Mouse (Mus musculus) midbrain, embryonic 14.5 days (tissue): ENCODE data around the gene Hpn. TPM values are rescaled to one million over a fixed set of nuclear protein-coding genes. Genes with fewer than 3 reads are reported as not detected.

Experiments used
- ATAC-seq: fragments of 200-750 bp; cut with Nextera tagmentation; 2 replicates; pipeline ENCODE4 v1.8.0; 2017; ENCODE audit warnings: moderate number of reproducible peaks, moderate library complexity; ENCODE audit not compliant: low FRiP score, low TSS enrichment
- DNase-seq: peaks from one replicate; pipeline ENCODE4 v3.0.0-alpha.2; 2015
- H3K27ac ChIP-seq: fragments of 300-500 bp; sonication (generic); replicated peaks from 2 replicates; pipeline ENCODE4 v1.5.1; 2014; ENCODE audit warnings: mild to moderate bottlenecking, low read depth, low read length, moderate library complexity
- H3K27me3 ChIP-seq: fragments of 300-500 bp; sonication (generic); 2 replicates; pipeline ENCODE4 v1.6.1; 2014; ENCODE audit warnings: low read length, control low read depth, mixed read lengths; ENCODE audit not compliant: control insufficient read depth, insufficient read depth
- H3K36me3 ChIP-seq: fragments of 300-500 bp; sonication (generic); 2 replicates; pipeline ENCODE4 v1.6.1; 2014; ENCODE audit warnings: low read length, control low read depth; ENCODE audit not compliant: control insufficient read depth, insufficient read depth
- H3K4me1 ChIP-seq: fragments of 300-500 bp; sonication (generic); 2 replicates; pipeline ENCODE4 v1.6.1; 2014; ENCODE audit warnings: mild to moderate bottlenecking, antibody characterized with exemption, low read length, control low read depth; ENCODE audit not compliant: control insufficient read depth, insufficient read depth
- H3K4me2 ChIP-seq: fragments of 300-500 bp; sonication (generic); 2 replicates; pipeline ENCODE4 v1.6.1; 2014; ENCODE audit warnings: mild to moderate bottlenecking, low read length, moderate library complexity
- H3K4me3 ChIP-seq: fragments of 300-500 bp; sonication (generic); replicated peaks from 2 replicates; pipeline ENCODE4 v1.5.1; 2014; ENCODE audit warnings: low read depth, low read length
- H3K9ac ChIP-seq: fragments of 300-500 bp; sonication (generic); replicated peaks from 2 replicates; pipeline ENCODE4 v1.6.1; 2014; ENCODE audit warnings: mild to moderate bottlenecking, low read length, moderate library complexity
- H3K9me3 ChIP-seq: fragments of 300-500 bp; sonication (generic); 2 replicates; pipeline ENCODE4 v1.6.1; 2016; ENCODE audit warnings: low read length, control low read depth, mixed read lengths; ENCODE audit not compliant: control insufficient read depth
- WGBS: fragments of 180-500 bp; shearing (Covaris S2); extraction: QIAGEN DNeasy Blood & Tissue Kit; methylation state at CpG from one replicate; pipeline ENCODE4 v1.1.7; 2014; 5-methylcytosine and 5-hydroxymethylcytosine counted together
- polyA plus RNA-seq: library from polyadenylated mRNA; unstranded; fragments of >200 nt; fragmentation: Nextera tagmentation; extraction: Ambion mirVana; gene quantifications from 2 replicates; pipeline ENCODE4 v1.2.1, GENCODE M21; 2014

The Hpn gene
- polyA plus RNA-seq, 1 experiment from 2014 or later: 0.26 TPM

- no peaks in the 10 kb centered on the region for H3K36me3 ChIP-seq
- H3K27me3 ChIP-seq: no peaks in the 10 kb centered on the region
- peak; percentile 88 for ATAC-seq
- H3K27ac ChIP-seq: no peak overlapping the region
- H3K4me3 ChIP-seq: 0 out of 2 replicates have a peak overlapping the region, but pooled peaks have one; percentile 4
- no peaks in the 10 kb centered on the region for H3K4me1 ChIP-seq
- DNase-seq: peak; percentile 97
- H3K9me3 ChIP-seq: no peaks in the 10 kb centered on the region
- H3K9ac ChIP-seq: no peak overlapping the region; the same call in 1 of the 2 replicates
- WGBS: 50% methylated on average over 20 of the region's 20 CpGs
- H3K4me2 ChIP-seq: peak overlapping the region; percentile 44
These were observed 17.4 kb downstream of the Hpn start for GRCm38 (mm10) chr7:31097583-31098248.

DNA sequence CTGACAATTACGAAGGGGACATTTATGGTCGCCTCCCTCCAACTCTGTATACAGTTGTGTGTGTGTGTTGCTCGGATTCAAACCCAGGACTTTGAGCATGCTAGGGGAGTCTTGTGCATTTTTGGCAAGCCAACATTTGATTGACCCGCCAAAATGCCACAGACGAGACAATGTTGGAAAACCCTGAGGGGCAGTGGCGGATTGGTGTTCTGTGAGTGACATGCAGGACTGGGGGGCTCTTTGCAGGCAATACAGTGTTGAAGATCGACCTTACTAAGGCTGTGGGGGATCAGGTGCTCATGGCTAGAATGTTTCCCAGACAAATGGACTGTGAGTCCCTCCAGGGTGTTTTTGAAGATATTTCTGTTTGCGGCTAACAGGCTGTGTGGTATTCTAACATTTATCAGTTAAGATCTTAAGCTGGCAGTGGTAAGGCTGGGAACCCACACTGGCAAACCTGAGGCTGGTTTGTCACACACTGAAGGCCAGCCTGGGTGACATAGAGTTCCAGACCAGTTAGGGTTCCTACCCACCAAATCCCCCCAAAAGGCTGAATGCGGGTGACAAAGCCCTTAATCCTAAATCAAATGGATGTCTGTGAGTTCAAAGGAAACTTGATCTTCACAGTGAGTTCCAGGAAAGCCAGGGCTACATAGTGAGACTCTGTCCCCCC is 18.1 kb downstream of the Hpn start:
- WGBS: 68% methylated on average over 9 of the region's 9 CpGs
- DNase-seq (no peak), ATAC-seq (no peak)
- no peaks in the 10 kb centered on the region for H3K4me1 ChIP-seq
- H3K36me3 ChIP-seq: no peaks in the 10 kb centered on the region
- no peak overlapping the region for H3K27ac ChIP-seq
- H3K27me3 ChIP-seq: no peaks in the 10 kb centered on the region
- no peak overlapping the region for H3K9ac ChIP-seq
- H3K9me3 ChIP-seq: no peaks in the 10 kb centered on the region
- H3K4me3 ChIP-seq: no peak overlapping the region
- H3K4me2 ChIP-seq: no peak overlapping the region

DNA sequence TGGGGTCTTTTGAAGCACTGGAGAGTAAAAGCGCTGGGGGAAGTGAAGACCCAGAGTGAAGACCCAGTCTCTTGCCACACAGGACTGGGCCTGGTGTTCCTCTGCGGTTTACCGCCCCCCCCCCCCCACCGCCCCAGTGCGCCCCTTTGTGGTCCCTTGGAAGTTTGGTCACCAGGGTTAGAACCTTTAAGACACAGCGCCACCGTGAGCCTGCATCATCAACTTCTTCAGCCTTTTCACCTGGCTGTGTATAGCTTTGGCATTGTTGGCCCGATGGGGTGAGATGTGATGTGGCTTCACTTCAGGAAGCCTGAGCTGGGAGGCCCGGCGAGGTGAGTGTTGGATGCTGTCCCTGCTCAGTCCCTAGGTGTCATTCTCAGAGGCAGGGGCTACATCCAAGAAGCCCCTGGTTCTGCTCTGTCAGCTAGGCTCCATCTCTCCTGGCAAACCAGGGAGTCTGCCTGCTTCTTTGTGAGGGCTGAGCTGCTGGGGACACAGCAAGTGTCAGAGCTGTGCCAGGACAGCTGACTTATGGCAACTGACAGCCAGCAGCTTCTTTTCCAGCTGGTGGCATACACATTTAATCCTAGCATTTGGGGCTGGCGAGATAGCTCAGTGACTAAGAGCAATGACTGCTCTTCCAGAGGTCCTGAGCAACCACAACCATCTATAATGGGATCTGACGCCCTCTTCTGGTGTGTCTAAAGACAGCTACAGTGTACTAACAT is 20.2 kb downstream of the Hpn start:
- Histone ChIP-seq H3K36me3 (no peaks in the 10 kb centered on the region), H3K27ac (no peak overlapping the region), H3K27me3 (no peaks in the 10 kb centered on the region), H3K4me1 (no peaks in the 10 kb centered on the region), H3K9me3 (no peaks in the 10 kb centered on the region), H3K4me2 (no peak overlapping the region), H3K4me3 (no peak overlapping the region), H3K9ac (no peak overlapping the region)
- ATAC-seq: no peak
- DNase-seq: no peak
- 26% methylated on average over 12 of the region's 12 CpGs for WGBS

DNA sequence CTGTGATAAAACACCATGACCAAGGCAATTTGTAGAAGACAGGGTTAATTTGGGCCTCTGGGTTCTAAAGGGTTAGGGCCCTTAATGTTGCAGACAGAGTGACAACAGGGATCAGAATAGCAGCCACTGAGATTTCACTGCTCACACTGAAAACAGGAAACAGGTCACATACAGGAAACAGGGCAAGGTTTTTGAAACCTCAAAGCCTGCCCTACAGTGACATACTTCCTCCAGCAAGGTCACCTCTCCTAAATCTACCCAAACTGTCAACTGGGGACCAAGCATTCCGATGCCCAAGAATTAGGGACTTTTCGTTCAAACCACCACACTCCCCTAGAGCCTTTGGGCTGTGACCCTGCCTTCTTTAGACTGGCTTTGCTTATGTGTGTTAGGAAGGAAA is 25.4 kb downstream of the Hpn start:
- DNase-seq: no peak
- Histone ChIP-seq H3K4me3 (no peak overlapping the region), H3K27me3 (no peaks in the 10 kb centered on the region), H3K9ac (no peak overlapping the region), H3K9me3 (no peaks in the 10 kb centered on the region), H3K4me1 (no peaks in the 10 kb centered on the region), H3K4me2 (no peak overlapping the region), H3K27ac (no peak overlapping the region), H3K36me3 (no peaks in the 10 kb centered on the region)
- 90% methylated on average over 2 of the region's 2 CpGs for WGBS
- no peak for ATAC-seq

GRCm38 (mm10) chr7:31088206-31088605 is 26.9 kb downstream of the Hpn start:
- Histone ChIP-seq H3K9ac (no peak overlapping the region), H3K27me3 (no peaks in the 10 kb centered on the region), H3K4me2 (no peak overlapping the region), H3K9me3 (no peaks in the 10 kb centered on the region), H3K36me3 (no peaks in the 10 kb centered on the region), H3K4me3 (no peak overlapping the region), H3K27ac (no peak overlapping the region), H3K4me1 (no peaks in the 10 kb centered on the region)
- DNase-seq (no peak), ATAC-seq (no peak)
- 60% methylated on average over 3 of the region's 3 CpGs for WGBS

DNA sequence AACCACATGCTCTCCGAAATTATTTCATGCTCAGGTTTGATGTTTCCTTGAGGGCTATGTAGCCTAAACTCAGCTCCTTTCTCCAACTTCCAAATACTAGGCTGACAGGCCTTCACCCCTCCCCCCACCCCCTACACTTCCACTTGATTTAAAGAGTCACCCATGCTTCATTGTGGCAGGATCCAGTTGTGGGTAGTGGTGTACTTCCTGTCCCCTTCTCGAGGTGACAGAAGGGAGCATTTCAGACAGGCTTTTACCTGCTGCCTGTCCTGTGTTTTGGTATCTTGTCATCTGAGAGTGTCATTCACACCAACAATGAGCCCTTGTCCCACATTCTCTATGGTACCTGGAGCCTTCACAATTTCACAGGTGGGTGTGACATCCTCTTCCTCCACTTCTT is 27.8 kb downstream of the Hpn start:
- 76% methylated on average over 2 of the region's 2 CpGs for WGBS
- no peak overlapping the region for H3K4me3 ChIP-seq
- H3K9me3 ChIP-seq: no peaks in the 10 kb centered on the region
- no peak overlapping the region for H3K4me2 ChIP-seq
- H3K9ac ChIP-seq: no peak overlapping the region
- no peak for DNase-seq
- no peaks in the 10 kb centered on the region for H3K4me1 ChIP-seq
- no peaks in the 10 kb centered on the region for H3K27me3 ChIP-seq
- ATAC-seq: no peak
- H3K36me3 ChIP-seq: no peaks in the 10 kb centered on the region
- H3K27ac ChIP-seq: no peak overlapping the region

DNA sequence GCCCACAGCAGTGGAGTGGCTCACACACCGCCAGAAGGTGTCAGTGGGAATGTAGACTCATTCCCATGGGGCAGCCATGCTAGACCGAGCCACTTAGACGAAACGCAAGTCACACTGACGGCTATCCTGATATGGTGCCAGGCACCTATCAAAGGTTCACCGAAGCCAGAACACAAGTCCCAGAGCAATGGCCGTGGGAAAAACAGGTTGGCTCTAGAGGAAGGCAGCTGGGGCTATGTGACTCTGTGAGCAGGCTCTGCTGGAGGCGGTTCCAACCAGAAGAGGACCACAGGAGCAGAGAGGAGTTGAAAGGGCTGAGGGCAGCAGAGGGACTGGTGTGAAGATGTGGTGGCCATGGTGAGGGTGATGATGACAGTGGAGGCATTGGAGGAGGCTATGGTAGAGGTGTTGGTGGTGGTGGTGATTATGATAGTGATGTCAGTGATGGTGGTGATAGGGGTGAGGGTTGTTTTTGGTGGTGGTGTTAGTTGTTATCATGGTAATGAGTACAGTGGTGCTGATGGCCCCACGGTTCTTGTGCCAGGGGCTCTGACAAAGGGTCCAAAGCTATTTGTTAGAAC is 28.8 kb downstream of the Hpn start:
- H3K4me2 ChIP-seq: no peak overlapping the region
- WGBS: 93% methylated on average over 9 of the region's 9 CpGs
- no peaks in the 10 kb centered on the region for H3K9me3 ChIP-seq
- DNase-seq (no peak), ATAC-seq (no peak)
- H3K27me3 ChIP-seq: no peaks in the 10 kb centered on the region
- no peak overlapping the region for H3K4me3 ChIP-seq
- H3K9ac ChIP-seq: no peak overlapping the region
- no peaks in the 10 kb centered on the region for H3K36me3 ChIP-seq
- H3K27ac ChIP-seq: no peak overlapping the region
- H3K4me1 ChIP-seq: no peaks in the 10 kb centered on the region

- DNase-seq (no peak), ATAC-seq (no peak)
- no peaks in the 10 kb centered on the region for H3K4me1 ChIP-seq
- no peak overlapping the region for H3K9ac ChIP-seq
- WGBS: 12% methylated on average over 3 of the region's 3 CpGs
- no peak overlapping the region for H3K4me2 ChIP-seq
- no peaks in the 10 kb centered on the region for H3K27me3 ChIP-seq
- no peaks in the 10 kb centered on the region for H3K9me3 ChIP-seq
- H3K4me3 ChIP-seq: no peak overlapping the region
- no peak overlapping the region for H3K27ac ChIP-seq
- no peaks in the 10 kb centered on the region for H3K36me3 ChIP-seq
These were observed 29.9 kb downstream of the Hpn start for GRCm38 (mm10) chr7:31085171-31085570.
